Mouse (Mus musculus) kidney, postnatal 25 days (tissue): ENCODE measurements around the gene Nupl1.

ENCODE experiments used
- DNase-seq, 2 experiments: peaks; one replicate each; pipeline ENCODE4 v3.0.0; 2021; ENCODE audit warnings: mixed read lengths in 2 of 2

Gene Nupl1

GRCm38 (mm10) chr14:60143234-60143633 is 108.0 kb downstream of the Nupl1 start:
- no peak for DNase-seq

GRCm38 (mm10) chr14:60138339-60138738 is 112.9 kb downstream of the Nupl1 start:
- DNase-seq, result no peak

GRCm38 (mm10) chr14:60137812-60138211 is 113.4 kb downstream of the Nupl1 start:
- DNase-seq, result no peak

- DNase-seq, result no peak
Observed at GRCm38 (mm10) chr14:60135801-60136200, 115.4 kb downstream of the Nupl1 start.

- no peak for DNase-seq
Observed at GRCm38 (mm10) chr14:60134720-60135119, 116.5 kb downstream of the Nupl1 start.
